Mouse (Mus musculus): ENCODE measurements around the gene Atxn7l1. TPM values are rescaled to one million over a fixed set of nuclear protein-coding genes. Genes with fewer than 3 reads are reported as not detected.

Atxn7l1 gene
- polyA plus RNA-seq, 1 experiment from 2014 or later: 16.8 TPM

DNA sequence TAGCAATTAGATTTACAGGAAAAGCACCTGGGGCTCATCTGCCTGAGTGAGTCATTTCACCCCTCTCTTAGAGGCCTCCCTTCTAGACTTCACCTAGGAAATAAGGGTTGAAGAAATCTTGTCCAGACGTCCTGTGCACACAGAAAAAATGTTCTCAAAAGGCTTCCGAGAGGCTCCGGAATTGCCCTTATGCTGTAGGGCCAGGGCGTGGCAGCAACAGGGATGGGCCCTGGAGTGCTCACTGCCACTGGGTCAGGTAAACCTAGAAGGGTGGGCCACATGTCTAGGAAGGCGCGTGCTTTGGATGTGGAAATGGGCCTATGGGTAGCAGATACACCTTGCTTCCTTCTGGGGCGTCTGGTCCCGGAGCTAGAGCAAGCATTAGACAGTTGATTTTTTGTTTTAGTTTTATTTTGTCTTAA is 26.2 kb downstream of the Atxn7l1 start:
- WGBS (ENCODE audit: insufficient replicate concordance): 80% methylated on average over 8 of the region's 8 CpGs
- H3K36me3 ChIP-seq (ENCODE audit: control insufficient read depth, insufficient read depth): no peaks in the 10 kb centered on the region
- H3K9me3 ChIP-seq (replicated peaks; ENCODE audit: control insufficient read depth, low read length): no peaks in the 10 kb centered on the region
- no peak overlapping the region for H3K27ac ChIP-seq (ENCODE audit: low read length)
- no peak overlapping the region for H3K4me3 ChIP-seq (ENCODE audit: low read depth, low read length)
- H3K27me3 ChIP-seq (ENCODE audit: control insufficient read depth, insufficient read depth, low read depth, low read length): no peaks in the 10 kb centered on the region
- no peak for ATAC-seq (ENCODE audit: low read depth)
- H3K9ac ChIP-seq (ENCODE audit: low read depth, low read length): no peak overlapping the region
- no peak overlapping the region for H3K4me2 ChIP-seq (ENCODE audit: low read depth, low read length)
- H3K4me1 ChIP-seq (ENCODE audit: control insufficient read depth, low read depth, low read length): peaks cover 10% of the 10 kb centered on the region

GRCm38 (mm10) chr12:33174171-33174570 is 26.7 kb downstream of the Atxn7l1 start:
- Histone ChIP-seq H3K9ac (ENCODE audit: low read depth, low read length) (no peak overlapping the region), H3K36me3 (ENCODE audit: control insufficient read depth, insufficient read depth) (no peaks in the 10 kb centered on the region), H3K27ac (ENCODE audit: low read length) (no peak overlapping the region), H3K4me2 (ENCODE audit: low read depth, low read length) (no peak overlapping the region), H3K9me3 (replicated peaks; ENCODE audit: control insufficient read depth, low read length) (no peaks in the 10 kb centered on the region), H3K27me3 (ENCODE audit: control insufficient read depth, insufficient read depth, low read depth, low read length) (no peaks in the 10 kb centered on the region), H3K4me3 (ENCODE audit: low read depth, low read length) (no peak overlapping the region), H3K4me1 (ENCODE audit: control insufficient read depth, low read depth, low read length) (peaks cover 10% of the 10 kb centered on the region)
- ATAC-seq (ENCODE audit: low read depth): no peak
- 58% methylated on average over 7 of the region's 7 CpGs for WGBS (ENCODE audit: insufficient replicate concordance)

GRCm38 (mm10) chr12:33174675-33175357 is 27.3 kb downstream of the Atxn7l1 start:
- Histone ChIP-seq H3K27me3 (ENCODE audit: control insufficient read depth, insufficient read depth, low read depth, low read length) (no peaks in the 10 kb centered on the region), H3K27ac (ENCODE audit: low read length) (no peak overlapping the region), H3K36me3 (ENCODE audit: control insufficient read depth, insufficient read depth) (no peaks in the 10 kb centered on the region), H3K4me3 (ENCODE audit: low read depth, low read length) (no peak overlapping the region), H3K9ac (ENCODE audit: low read depth, low read length) (no peak overlapping the region), H3K4me1 (ENCODE audit: control insufficient read depth, low read depth, low read length) (peaks cover 10% of the 10 kb centered on the region), H3K4me2 (ENCODE audit: low read depth, low read length) (no peak overlapping the region), H3K9me3 (replicated peaks; ENCODE audit: control insufficient read depth, low read length) (no peaks in the 10 kb centered on the region)
- 67% methylated on average over 10 of the region's 10 CpGs for WGBS (ENCODE audit: insufficient replicate concordance)
- no peak for ATAC-seq (ENCODE audit: low read depth)

DNA sequence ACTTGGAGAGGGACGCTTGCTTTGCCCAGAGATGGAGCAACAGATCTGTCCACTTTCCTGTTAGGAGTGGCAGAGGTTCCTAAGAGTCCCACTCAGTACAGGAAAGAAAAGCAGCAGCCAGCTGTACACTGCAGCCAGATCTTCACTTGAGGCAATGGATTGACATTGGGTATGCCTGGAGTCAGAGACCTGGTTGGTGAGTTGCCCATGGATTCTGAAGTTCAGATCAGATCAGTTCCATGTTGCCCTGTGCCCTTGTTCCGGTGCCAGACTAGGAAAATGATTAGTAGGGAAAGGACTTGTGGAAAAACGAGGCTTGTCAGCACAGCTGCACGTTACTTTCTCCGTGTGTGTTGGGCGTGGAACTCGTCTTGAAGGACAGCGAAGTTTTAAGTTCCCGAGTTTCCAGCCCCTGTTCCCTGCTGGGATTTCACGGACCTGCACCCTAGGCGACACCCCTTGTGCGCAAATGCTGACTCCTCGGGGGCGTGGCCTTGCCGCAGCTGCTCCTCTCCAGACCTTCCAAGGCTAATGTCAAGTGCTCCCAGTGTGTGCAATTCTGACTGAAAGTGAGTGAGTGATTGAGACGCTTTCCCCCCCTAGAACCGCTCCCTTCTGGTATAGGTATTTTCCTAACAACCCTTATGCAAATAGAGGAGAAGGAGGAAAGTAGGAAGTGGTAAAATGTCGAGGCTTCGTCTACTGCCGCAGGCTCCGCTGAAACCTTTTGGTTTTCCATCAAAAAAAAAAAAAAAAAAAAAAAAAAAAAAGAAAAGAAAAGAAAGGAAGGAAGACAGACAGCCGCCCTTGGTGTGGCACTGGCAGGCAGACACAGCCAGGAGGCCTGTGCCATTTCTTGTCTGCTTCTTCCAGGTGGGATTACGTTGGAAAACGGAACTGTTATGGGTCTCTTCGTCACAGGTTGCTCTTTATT is 28.4 kb downstream of the Atxn7l1 start:
- Histone ChIP-seq H3K9me3 (replicated peaks; ENCODE audit: control insufficient read depth, low read length) (no peaks in the 10 kb centered on the region), H3K9ac (ENCODE audit: low read depth, low read length) (no peak overlapping the region), H3K36me3 (ENCODE audit: control insufficient read depth, insufficient read depth) (no peaks in the 10 kb centered on the region), H3K27me3 (ENCODE audit: control insufficient read depth, insufficient read depth, low read depth, low read length) (no peaks in the 10 kb centered on the region), H3K4me1 (ENCODE audit: control insufficient read depth, low read depth, low read length) (peaks cover 10% of the 10 kb centered on the region), H3K4me2 (ENCODE audit: low read depth, low read length) (peak overlapping the region; percentile 57), H3K27ac (ENCODE audit: low read length) (no peak overlapping the region), H3K4me3 (ENCODE audit: low read depth, low read length) (peak overlapping the region; percentile 36)
- peak; percentile 59; the same call in 1 of the 2 replicates for ATAC-seq (ENCODE audit: low read depth)
- 9% methylated on average over 25 of the region's 25 CpGs for WGBS (ENCODE audit: insufficient replicate concordance)

DNA sequence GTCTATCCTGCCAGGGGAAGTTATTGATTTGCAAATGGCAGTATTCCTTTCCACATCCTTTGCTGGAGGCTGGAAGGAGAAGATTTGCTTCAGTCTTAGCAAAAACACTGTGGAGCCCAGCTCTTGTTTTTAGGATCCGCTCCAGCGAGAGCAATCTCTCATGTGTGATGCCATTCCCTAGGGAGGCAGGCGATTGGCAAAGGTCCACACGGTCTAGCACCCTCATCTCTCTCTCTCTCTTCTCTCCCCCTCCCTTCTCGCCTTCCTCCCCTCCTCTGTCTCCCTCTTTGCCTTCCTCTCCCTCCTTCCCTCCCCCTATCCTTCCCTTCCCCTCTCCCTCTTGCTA is 29.0 kb downstream of the Atxn7l1 start:
- no peak for ATAC-seq (ENCODE audit: low read depth)
- Histone ChIP-seq H3K4me2 (ENCODE audit: low read depth, low read length) (peak overlapping the region; percentile 57), H3K9me3 (replicated peaks; ENCODE audit: control insufficient read depth, low read length) (no peaks in the 10 kb centered on the region), H3K4me1 (ENCODE audit: control insufficient read depth, low read depth, low read length) (peaks cover 10% of the 10 kb centered on the region), H3K27me3 (ENCODE audit: control insufficient read depth, insufficient read depth, low read depth, low read length) (no peaks in the 10 kb centered on the region), H3K36me3 (ENCODE audit: control insufficient read depth, insufficient read depth) (no peaks in the 10 kb centered on the region), H3K9ac (ENCODE audit: low read depth, low read length) (no peak overlapping the region), H3K27ac (ENCODE audit: low read length) (no peak overlapping the region), H3K4me3 (ENCODE audit: low read depth, low read length) (no peak overlapping the region)
- 49% methylated on average over 5 of the region's 5 CpGs for WGBS (ENCODE audit: insufficient replicate concordance)

DNA sequence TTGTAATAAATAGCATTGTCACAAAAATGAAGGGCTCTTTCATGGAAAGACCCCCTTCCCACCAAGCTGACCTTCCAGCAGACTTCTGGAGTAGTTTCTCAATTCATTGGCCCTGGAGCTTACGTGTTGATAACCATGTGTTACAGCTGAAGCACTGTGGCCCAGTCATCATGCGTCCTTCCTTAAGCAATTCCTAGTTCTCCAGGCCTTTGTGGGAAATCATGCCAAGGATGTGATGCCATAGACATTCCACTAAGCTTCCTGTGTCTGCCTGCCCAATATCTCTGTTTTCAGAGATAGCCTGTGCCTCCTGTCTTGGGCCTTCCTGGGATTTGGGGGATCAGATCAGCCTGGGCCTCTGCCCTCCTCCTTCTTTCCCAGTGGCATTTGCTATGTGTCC is 32.9 kb downstream of the Atxn7l1 start:
- peaks cover 11% of the 10 kb centered on the region for H3K4me1 ChIP-seq (ENCODE audit: control insufficient read depth, low read depth, low read length)
- H3K9me3 ChIP-seq (replicated peaks; ENCODE audit: control insufficient read depth, low read length): no peaks in the 10 kb centered on the region
- no peak for ATAC-seq (ENCODE audit: low read depth)
- no peak overlapping the region for H3K4me3 ChIP-seq (ENCODE audit: low read depth, low read length)
- H3K9ac ChIP-seq (ENCODE audit: low read depth, low read length): no peak overlapping the region
- H3K27ac ChIP-seq (ENCODE audit: low read length): no peak overlapping the region
- no peak overlapping the region for H3K4me2 ChIP-seq (ENCODE audit: low read depth, low read length)
- 76% methylated on average over 2 of the region's 2 CpGs for WGBS (ENCODE audit: insufficient replicate concordance)
- H3K36me3 ChIP-seq (ENCODE audit: control insufficient read depth, insufficient read depth): no peaks in the 10 kb centered on the region
- H3K27me3 ChIP-seq (ENCODE audit: control insufficient read depth, insufficient read depth, low read depth, low read length): no peaks in the 10 kb centered on the region

DNA sequence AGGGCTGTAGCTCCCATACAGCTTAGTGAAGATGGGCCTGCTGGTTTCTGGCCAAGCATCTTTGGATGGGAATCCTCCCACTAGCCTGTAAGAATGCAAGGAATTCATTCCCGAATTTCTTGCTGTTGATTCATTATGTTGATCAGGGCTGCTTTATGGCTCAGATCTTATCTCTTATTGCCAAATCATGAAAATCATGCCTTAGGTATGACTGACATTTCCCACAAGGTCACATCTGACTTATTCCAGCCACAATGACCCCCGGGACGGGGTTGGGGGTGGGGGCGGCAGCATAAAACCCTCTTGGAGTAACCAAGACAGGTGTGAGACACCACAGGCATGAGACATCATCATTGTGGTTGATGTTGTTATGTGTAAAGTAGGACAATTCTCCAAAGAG is 34.4 kb downstream of the Atxn7l1 start:
- 79% methylated on average over 4 of the region's 4 CpGs for WGBS (ENCODE audit: insufficient replicate concordance)
- H3K9me3 ChIP-seq (replicated peaks; ENCODE audit: control insufficient read depth, low read length): no peaks in the 10 kb centered on the region
- H3K9ac ChIP-seq (ENCODE audit: low read depth, low read length): no peak overlapping the region

GRCm38 (mm10) chr12:33182428-33183137 is 35.1 kb downstream of the Atxn7l1 start:
- no peak overlapping the region for H3K4me3 ChIP-seq (ENCODE audit: low read depth, low read length)
- no peak for ATAC-seq (ENCODE audit: low read depth)
- H3K27ac ChIP-seq (ENCODE audit: low read length): no peak overlapping the region
- H3K9ac ChIP-seq (ENCODE audit: low read depth, low read length): no peak overlapping the region
- no peaks in the 10 kb centered on the region for H3K9me3 ChIP-seq (replicated peaks; ENCODE audit: control insufficient read depth, low read length)
- H3K4me2 ChIP-seq (ENCODE audit: low read depth, low read length): no peak overlapping the region
- H3K36me3 ChIP-seq (ENCODE audit: control insufficient read depth, insufficient read depth): no peaks in the 10 kb centered on the region
- H3K4me1 ChIP-seq (ENCODE audit: control insufficient read depth, low read depth, low read length): peaks cover 2% of the 10 kb centered on the region; the same call in 1 of the 2 replicates
- WGBS (ENCODE audit: insufficient replicate concordance): 49% methylated on average over 11 of the region's 11 CpGs
- no peaks in the 10 kb centered on the region for H3K27me3 ChIP-seq (ENCODE audit: control insufficient read depth, insufficient read depth, low read depth, low read length)

More for the DNA sequence above, 34.4 kb downstream of the Atxn7l1 start:
- no peaks in the 10 kb centered on the region for H3K36me3 ChIP-seq (ENCODE audit: control insufficient read depth, insufficient read depth)
- H3K4me1 ChIP-seq (ENCODE audit: control insufficient read depth, low read depth, low read length): peaks cover 2% of the 10 kb centered on the region; the same call in 1 of the 2 replicates
- no peak for ATAC-seq (ENCODE audit: low read depth)
- H3K4me2 ChIP-seq (ENCODE audit: low read depth, low read length): no peak overlapping the region
- H3K27me3 ChIP-seq (ENCODE audit: control insufficient read depth, insufficient read depth, low read depth, low read length): no peaks in the 10 kb centered on the region
- H3K27ac ChIP-seq (ENCODE audit: low read length): no peak overlapping the region
- no peak overlapping the region for H3K4me3 ChIP-seq (ENCODE audit: low read depth, low read length)
